Mouse (Mus musculus): ENCODE data around the gene Armt1. TPM values are rescaled to one million over a fixed set of nuclear protein-coding genes. Genes with fewer than 3 reads are reported as not detected.

Gene Armt1
- total and polyA plus RNA-seq, 3 experiments = 24.2 to 25.1 TPM; not detected in 1

DNA sequence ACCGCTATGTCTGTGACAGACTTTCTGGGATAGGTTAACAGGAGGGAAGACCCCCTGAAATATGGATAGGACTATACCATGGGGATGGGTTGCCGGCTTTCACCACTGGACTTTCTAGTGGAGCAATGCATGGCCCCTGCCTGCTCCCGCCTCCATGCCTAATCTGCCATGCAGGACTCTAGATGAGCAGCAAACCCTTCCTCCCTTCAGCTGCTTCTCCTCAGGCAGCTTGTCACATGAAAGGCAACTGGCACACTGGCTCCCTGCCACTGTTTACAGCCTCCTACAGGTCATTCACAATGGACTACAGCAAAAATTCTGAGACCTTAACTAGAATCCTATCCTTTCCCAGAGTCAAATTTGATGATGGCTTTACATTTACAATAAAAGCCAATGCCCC lies 1.4 kb upstream of the Armt1 start:
- DNase-seq (ENCODE audit: low read depth, low spot score) = peak; percentile 49
- Histone ChIP-seq H3K4me1 (ENCODE audit: control insufficient read depth in 1 of 2, insufficient read depth in 2 of 2, low read length in 2 of 2) (peaks cover 5 to 23% of the 10 kb centered on the region in 2 experiments; a peak in 3 of 4 replicates), H3K27ac (ENCODE audit: control insufficient read depth, low read depth, low read length) (peak overlapping the region; percentile 39)

DNA sequence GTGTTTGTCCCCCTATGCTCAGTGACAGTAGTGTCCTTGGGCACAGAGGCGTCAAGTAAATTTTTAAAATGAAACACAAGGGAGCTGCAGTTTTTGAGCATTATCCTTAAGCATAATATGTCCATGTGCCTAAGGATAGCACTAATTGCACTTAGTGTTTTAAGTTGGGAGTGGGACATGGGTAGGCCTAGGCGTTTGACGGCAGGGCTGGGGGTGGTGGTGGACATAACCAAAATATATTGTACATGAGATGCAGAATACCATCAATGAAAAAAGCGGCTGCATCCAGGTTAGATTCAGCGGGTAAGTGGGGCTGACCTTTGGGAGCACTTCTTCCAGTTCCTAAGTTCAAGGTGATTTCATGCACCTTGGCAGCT lies 533 bp upstream of the Armt1 start:
- peak overlapping the region; percentile 91 for H3K27ac ChIP-seq (ENCODE audit: control insufficient read depth, low read depth, low read length)
- DNase-seq (ENCODE audit: low read depth, low spot score) = no peak
- H3K9me3 ChIP-seq (replicated peaks; ENCODE audit: insufficient read depth, low read length) = no peaks in the 10 kb centered on the region
- H3K79me2 ChIP-seq (ENCODE audit: control insufficient read depth, insufficient read depth, low read length, poor library complexity) = peaks cover 38% of the 10 kb centered on the region
- H3K4me3 ChIP-seq (ENCODE audit: control insufficient read depth in 1 of 2, insufficient read depth in 1 of 2, low read depth in 2 of 2, low read length in 2 of 2) = peak overlapping the region; percentile 74 to 98
- TF ChIP-seq POLR2AphosphoS5 (IDR thresholded peaks at IDR 0.05; ENCODE audit: borderline replicate concordance, low read depth, low read length) (no peak), UBTF (IDR thresholded peaks at IDR 0.05; ENCODE audit: borderline replicate concordance, insufficient read depth, low read depth, low read length) (0 out of 2 replicates have a peak, but pooled peaks have one; percentile 16)
- H3K4me1 ChIP-seq (ENCODE audit: control insufficient read depth in 1 of 2, insufficient read depth in 2 of 2, low read length in 2 of 2) = peaks cover 5 to 23% of the 10 kb centered on the region in 2 experiments; a peak in 3 of 4 replicates
- H3K27me3 ChIP-seq (ENCODE audit: control insufficient read depth in 1 of 2, insufficient read depth in 2 of 2, low read length in 2 of 2) = no peaks in the 10 kb centered on the region
- peaks cover 0 to 18% of the 10 kb centered on the region in 2 experiments; a peak in 3 of 4 replicates for H3K36me3 ChIP-seq (ENCODE audit: control insufficient read depth in 1 of 2, insufficient read depth in 2 of 2, low read length in 2 of 2)
- H3K9ac ChIP-seq (ENCODE audit: control insufficient read depth, low read depth, low read length, poor library complexity, severe bottlenecking) = peak overlapping the region; percentile 99

More for the DNA sequence above, 1.4 kb upstream of the Armt1 start:
- Histone ChIP-seq H3K27me3 (ENCODE audit: control insufficient read depth in 1 of 2, insufficient read depth in 2 of 2, low read length in 2 of 2) (no peaks in the 10 kb centered on the region), H3K79me2 (ENCODE audit: control insufficient read depth, insufficient read depth, low read length, poor library complexity) (peaks cover 38% of the 10 kb centered on the region), H3K9me3 (replicated peaks; ENCODE audit: insufficient read depth, low read length) (no peaks in the 10 kb centered on the region), H3K9ac (ENCODE audit: control insufficient read depth, low read depth, low read length, poor library complexity, severe bottlenecking) (peak overlapping the region; percentile 99), H3K4me3 (ENCODE audit: control insufficient read depth in 1 of 2, insufficient read depth in 1 of 2, low read depth in 2 of 2, low read length in 2 of 2) (peak overlapping the region; percentile 74 to 98), H3K36me3 (ENCODE audit: control insufficient read depth in 1 of 2, insufficient read depth in 2 of 2, low read length in 2 of 2) (peaks cover 3 to 18% of the 10 kb centered on the region in 2 experiments)
- TF ChIP-seq SIN3A (IDR thresholded peaks at IDR 0.05; ENCODE audit: low read length) (0 out of 2 replicates have a peak, but pooled peaks have one; percentile 14), MYC (IDR thresholded peaks at IDR 0.05; ENCODE audit: low read depth, low read length) (no peak), TBP (IDR thresholded peaks at IDR 0.05; ENCODE audit: low read depth, low read length) (no peak), CHD1 (IDR thresholded peaks at IDR 0.05; ENCODE audit: low read depth, low read length) (no peak), TCF12 (IDR thresholded peaks at IDR 0.05; ENCODE audit: low read depth, low read length) (no peak), GABPA (IDR thresholded peaks at IDR 0.05; ENCODE audit: low read depth, low read length) (no peak), HCFC1 (IDR thresholded peaks at IDR 0.05; ENCODE audit: low read depth, low read length) (no peak), POLR2A (IDR thresholded peaks at IDR 0.05; ENCODE audit: control insufficient read depth in 1 of 2, insufficient read depth in 1 of 2, low read depth in 1 of 2, low read length in 2 of 2, poor library complexity in 1 of 2) (peak in 1 of 2 experiments; percentile 26; a peak in 1 of 4 replicates), UBTF (IDR thresholded peaks at IDR 0.05; ENCODE audit: borderline replicate concordance, insufficient read depth, low read depth, low read length) (no peak), ELF1 (IDR thresholded peaks at IDR 0.05; ENCODE audit: low read depth, low read length) (no peak), POLR2AphosphoS5 (IDR thresholded peaks at IDR 0.05; ENCODE audit: borderline replicate concordance, low read depth, low read length) (no peak), USF1 (IDR thresholded peaks at IDR 0.05; ENCODE audit: low read depth, low read length) (no peak), MAFK (IDR thresholded peaks at IDR 0.05; ENCODE audit: borderline replicate concordance, low read depth, low read length) (no peak), JUND (IDR thresholded peaks at IDR 0.05; ENCODE audit: low read depth, low read length) (no peak)
